Mouse (Mus musculus) intestine, embryonic 14.5 days (tissue): ENCODE measurements around the gene Arl4a. TPM values are rescaled to one million over a fixed set of nuclear protein-coding genes. Genes with fewer than 3 reads are reported as not detected.

Experiments used
- ATAC-seq: fragments of 200-750 bp; cut with Nextera tagmentation; replicated peaks from 2 replicates; pipeline ENCODE4 v1.8.0; 2017; ENCODE audit warnings: low read depth, moderate number of reproducible peaks, moderate TSS enrichment, moderate library complexity; ENCODE audit not compliant: low FRiP score, low TSS enrichment
- DNase-seq: peaks from one replicate; pipeline ENCODE4 v3.0.0-alpha.2; 2018; ENCODE audit warnings: low spot score
- H3K27ac ChIP-seq: fragments of 300-500 bp; sonication (generic); 2 replicates; pipeline ENCODE4 v1.5.1; 2014; ENCODE audit warnings: low read depth, mild to moderate bottlenecking, control low read depth
- H3K27me3 ChIP-seq: fragments of 300-500 bp; sonication (generic); replicated peaks from 2 replicates; pipeline ENCODE4 v1.6.1; 2014; ENCODE audit warnings: low read length, control low read depth; ENCODE audit not compliant: control insufficient read depth, insufficient read depth
- H3K36me3 ChIP-seq: fragments of 300-500 bp; sonication (generic); 2 replicates; pipeline ENCODE4 v1.6.1; 2014; ENCODE audit warnings: low read length, control low read depth; ENCODE audit not compliant: control insufficient read depth, insufficient read depth
- H3K4me1 ChIP-seq: fragments of 300-500 bp; sonication (generic); replicated peaks from 2 replicates; pipeline ENCODE4 v1.6.1; 2014; ENCODE audit warnings: low read length, control low read depth, mixed read lengths; ENCODE audit not compliant: control insufficient read depth, insufficient read depth
- H3K4me2 ChIP-seq: fragments of 300-500 bp; sonication (generic); 2 replicates; pipeline ENCODE4 v1.6.1; 2014; ENCODE audit warnings: low read length
- H3K4me3 ChIP-seq: fragments of 300-500 bp; sonication (generic); 2 replicates; pipeline ENCODE4 v1.5.1; 2014; ENCODE audit warnings: low read depth, low read length, control low read depth, mixed read lengths
- H3K9ac ChIP-seq: fragments of 300-500 bp; sonication (generic); 2 replicates; pipeline ENCODE4 v1.6.1; 2014; ENCODE audit warnings: mild to moderate bottlenecking, low read length
- H3K9me3 ChIP-seq: fragments of 300-500 bp; sonication (generic); 2 replicates; pipeline ENCODE4 v1.6.1; 2016; ENCODE audit warnings: low read length, control low read depth; ENCODE audit not compliant: control insufficient read depth
- WGBS: fragments of 180-500 bp; shearing (Covaris S2); extraction: QIAGEN DNeasy Blood & Tissue Kit; methylation state at CpG from one replicate; pipeline ENCODE4 v1.1.7; 2014; 5-methylcytosine and 5-hydroxymethylcytosine counted together
- polyA plus RNA-seq: library from polyadenylated mRNA; unstranded; fragments of >200 nt; fragmentation: Nextera tagmentation; extraction: Ambion mirVana; gene quantifications from 2 replicates; pipeline ENCODE4 v1.2.1, GENCODE M21; 2014

The Arl4a gene
- polyA plus RNA-seq, 1 experiment from 2014 or later = 57.7 TPM

- no peaks in the 10 kb centered on the region for H3K9me3 ChIP-seq
- WGBS = 88% methylated on average over 3 of the region's 3 CpGs
- no peak for ATAC-seq
Observed at GRCm38 (mm10) chr12:39968109-39968508, 69.7 kb downstream of the Arl4a start.

GRCm38 (mm10) chr12:39959166-39959565, 78.7 kb downstream of the Arl4a start:
- H3K36me3 ChIP-seq = no peaks in the 10 kb centered on the region
- ATAC-seq (no peak), DNase-seq (no peak)
- H3K9me3 ChIP-seq = no peaks in the 10 kb centered on the region
- no peak overlapping the region for H3K27ac ChIP-seq
- no peak overlapping the region for H3K9ac ChIP-seq
- no peaks in the 10 kb centered on the region for H3K4me1 ChIP-seq
- no peaks in the 10 kb centered on the region for H3K27me3 ChIP-seq
- WGBS = 87% methylated on average over 8 of the region's 8 CpGs
- H3K4me3 ChIP-seq = no peak overlapping the region
- H3K4me2 ChIP-seq = no peak overlapping the region

More at GRCm38 (mm10) chr12:39968109-39968508, 69.7 kb downstream of the Arl4a start:
- Histone ChIP-seq H3K9ac (no peak overlapping the region), H3K27ac (no peak overlapping the region), H3K4me3 (no peak overlapping the region), H3K4me1 (peaks cover 6% of the 10 kb centered on the region; the same call in 1 of the 2 replicates), H3K36me3 (no peaks in the 10 kb centered on the region), H3K4me2 (no peak overlapping the region), H3K27me3 (no peaks in the 10 kb centered on the region)
- no peak for DNase-seq

- ATAC-seq (no peak), DNase-seq (no peak)
Observed at GRCm38 (mm10) chr12:39957931-39958671, 79.7 kb downstream of the Arl4a start.

GRCm38 (mm10) chr12:39956396-39956795, 81.4 kb downstream of the Arl4a start:
- no peak overlapping the region for H3K4me3 ChIP-seq
- WGBS = 67% methylated on average over 15 of the region's 15 CpGs
- no peak overlapping the region for H3K9ac ChIP-seq
- H3K36me3 ChIP-seq = no peaks in the 10 kb centered on the region
- H3K27ac ChIP-seq = no peak overlapping the region
- ATAC-seq (no peak), DNase-seq (no peak)
- no peaks in the 10 kb centered on the region for H3K9me3 ChIP-seq
- H3K4me2 ChIP-seq = no peak overlapping the region
- no peaks in the 10 kb centered on the region for H3K27me3 ChIP-seq
- H3K4me1 ChIP-seq = no peaks in the 10 kb centered on the region

More at GRCm38 (mm10) chr12:39957931-39958671, 79.7 kb downstream of the Arl4a start:
- H3K27ac ChIP-seq = no peak overlapping the region
- no peak overlapping the region for H3K4me3 ChIP-seq
- H3K9ac ChIP-seq = no peak overlapping the region
- no peaks in the 10 kb centered on the region for H3K36me3 ChIP-seq
- H3K4me1 ChIP-seq = no peaks in the 10 kb centered on the region
- no peaks in the 10 kb centered on the region for H3K27me3 ChIP-seq
- 71% methylated on average over 8 of the region's 8 CpGs for whole genome bisulfite sequencing
- H3K9me3 ChIP-seq = no peaks in the 10 kb centered on the region
- no peak overlapping the region for H3K4me2 ChIP-seq

Other genes with a start within 250 kb of the Arl4a start
- gene Scin, start 96.2 kb upstream of the Arl4a start, polyA plus RNA-seq = 23.1 and 26.4 TPM in 2 replicates
- not detected in 2 replicates for gene Lsmem1, start 161.5 kb upstream of the Arl4a start, polyA plus RNA-seq
- 101 and 103 TPM in 2 replicates for gene Ifrd1, start 210.5 kb upstream of the Arl4a start, polyA plus RNA-seq